Mouse (Mus musculus) E14TG2a.4 (cell line): ENCODE measurements around the gene Gjc2.
A peak's percentile ranks its signal among the peaks of the same experiment; 100 is the strongest.

ENCODE experiments used
- H3K27me3 ChIP-seq: 2 replicates; pipeline ENCODE4 v1.6.1; 2014; ENCODE audit warnings: low read length, control low read depth; ENCODE audit not compliant: insufficient read depth
- H3K36me3 ChIP-seq: 2 replicates; pipeline ENCODE4 v1.6.1; 2014; ENCODE audit warnings: low read length, control low read depth; ENCODE audit not compliant: insufficient read depth
- H3K4me1 ChIP-seq: replicated peaks from 2 replicates; pipeline ENCODE4 v1.6.1; 2014; ENCODE audit warnings: low read depth, low read length, control low read depth
- H3K4me3 ChIP-seq: replicated peaks from 2 replicates; pipeline ENCODE4 v1.5.1; 2014; ENCODE audit warnings: mild to moderate bottlenecking, low read length
- H3K9me3 ChIP-seq: 2 replicates; pipeline ENCODE4 v1.6.1; 2014; ENCODE audit warnings: low read length, control low read depth
- CTCF ChIP-seq: conservative IDR thresholded peaks from 2 replicates; pipeline ENCODE4 v1.5.1; 2014; ENCODE audit warnings: low read length
- NANOG ChIP-seq: IDR thresholded peaks from 2 replicates; pipeline ENCODE4 v1.6.1; 2014; ENCODE audit warnings: borderline replicate concordance, low read length, mixed read lengths
- POU5F1 ChIP-seq: IDR thresholded peaks from 2 replicates; pipeline ENCODE4 v1.6.1; 2014; ENCODE audit warnings: low read length, borderline replicate concordance

Gene Gjc2

DNA sequence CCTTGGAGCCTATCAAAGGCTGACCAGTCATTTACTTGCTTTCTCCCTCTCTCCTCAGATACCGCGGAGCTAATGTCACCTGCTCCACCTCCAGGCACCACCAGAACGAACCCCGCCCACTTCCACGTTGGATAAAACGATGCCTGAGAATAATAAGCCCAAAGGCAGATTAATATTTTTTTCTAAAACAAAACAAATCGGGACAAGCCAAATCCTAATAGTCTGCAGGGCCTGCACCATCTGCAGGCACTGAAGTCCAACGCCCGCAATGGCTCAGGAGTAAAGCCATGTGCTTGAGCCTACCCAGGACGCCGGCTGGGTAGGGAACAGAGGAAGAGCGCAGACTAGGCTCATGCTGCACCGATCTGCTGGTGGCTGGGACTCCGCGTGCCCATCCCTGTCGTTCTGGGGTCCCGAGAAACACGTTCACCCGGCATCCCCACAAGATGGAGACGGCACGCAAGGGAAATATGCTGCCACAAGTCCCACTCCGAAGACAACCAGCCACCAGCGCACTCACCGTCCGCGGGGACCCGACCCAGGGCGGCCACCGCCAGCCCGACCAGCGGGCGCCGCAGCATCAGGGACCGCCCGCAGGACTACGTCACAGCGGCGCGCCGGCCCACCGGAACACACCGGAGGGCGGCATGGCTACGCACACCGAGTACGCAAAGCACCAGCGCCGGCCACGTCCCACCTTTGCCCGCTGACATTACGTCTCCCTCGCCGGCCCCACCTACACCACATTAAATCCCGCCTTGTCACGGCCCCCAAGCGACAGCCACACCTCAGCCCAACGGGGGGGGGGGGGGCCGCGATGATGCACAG, 8.4 kb upstream of the Gjc2 start:
- H3K9me3 ChIP-seq, result no peaks in the 10 kb centered on the region
- H3K27me3 ChIP-seq, result peaks cover 9% of the 10 kb centered on the region
- peaks cover 51% of the 10 kb centered on the region for H3K4me1 ChIP-seq
- no peak for TF ChIP-seq NANOG
- no peak for TF ChIP-seq POU5F1
- TF ChIP-seq CTCF, result no peak
- H3K36me3 ChIP-seq, result peaks cover 30% of the 10 kb centered on the region
- peak overlapping the region; percentile 90 for H3K4me3 ChIP-seq

DNA sequence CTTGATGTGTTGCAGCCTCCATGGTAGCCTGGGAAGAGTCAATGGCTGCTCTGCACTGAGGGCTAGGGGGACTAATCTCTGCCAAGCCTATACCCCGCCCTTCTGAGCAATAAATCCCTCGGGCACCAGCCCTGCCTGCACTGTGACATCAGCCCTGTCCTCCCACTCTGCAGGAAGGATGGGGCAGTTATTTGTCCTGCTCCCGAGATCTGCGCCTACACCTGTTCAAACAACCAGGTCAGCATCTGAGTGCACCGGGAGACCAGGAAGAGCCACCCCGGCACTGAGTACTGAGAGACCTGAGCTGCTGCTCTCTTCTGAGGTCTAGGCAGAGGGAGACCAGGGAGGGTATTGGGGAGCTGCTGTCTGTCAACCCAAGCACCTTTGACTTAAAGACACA, 4.7 kb upstream of the Gjc2 start:
- H3K4me3 ChIP-seq, result no peak overlapping the region
- peaks cover 65% of the 10 kb centered on the region for H3K4me1 ChIP-seq
- H3K36me3 ChIP-seq, result peaks cover 67% of the 10 kb centered on the region
- H3K27me3 ChIP-seq, result no peaks in the 10 kb centered on the region
- TF ChIP-seq NANOG, result no peak
- H3K9me3 ChIP-seq, result no peaks in the 10 kb centered on the region

DNA sequence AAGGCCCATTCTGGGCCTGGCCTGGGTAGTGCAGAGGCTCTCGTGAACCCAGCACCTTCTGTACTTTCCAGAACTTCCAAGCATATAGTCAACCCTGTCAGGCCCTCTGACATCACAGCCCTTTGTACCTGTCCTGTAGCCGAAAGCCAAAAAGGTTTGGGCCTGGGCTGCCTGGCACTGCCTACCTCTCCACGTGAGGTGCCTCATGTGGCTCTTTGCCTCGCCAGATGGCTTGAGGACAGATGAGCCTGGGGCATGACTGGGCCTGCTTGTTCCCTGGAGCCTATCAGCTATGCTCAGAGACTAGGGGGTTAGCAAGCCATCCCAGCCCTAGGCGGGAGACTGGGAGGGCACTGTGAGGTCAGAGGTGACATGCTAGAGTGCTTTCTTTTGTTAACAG, 2.5 kb upstream of the Gjc2 start:
- Histone ChIP-seq H3K4me3 (no peak overlapping the region), H3K27me3 (no peaks in the 10 kb centered on the region), H3K9me3 (no peaks in the 10 kb centered on the region), H3K36me3 (peaks cover 79% of the 10 kb centered on the region), H3K4me1 (peaks cover 56% of the 10 kb centered on the region)
- TF ChIP-seq NANOG, result no peak
- TF ChIP-seq CTCF, result no peak
- TF ChIP-seq POU5F1, result no peak

GRCm38 (mm10) chr11:59183821-59184220, 808 bp upstream of the Gjc2 start:
- peaks cover 71% of the 10 kb centered on the region for H3K36me3 ChIP-seq
- no peaks in the 10 kb centered on the region for H3K9me3 ChIP-seq
- TF ChIP-seq NANOG, result no peak
- peak; percentile 34 for TF ChIP-seq CTCF
- peaks cover 9% of the 10 kb centered on the region for H3K27me3 ChIP-seq
- H3K4me3 ChIP-seq, result no peak overlapping the region
- H3K4me1 ChIP-seq, result peaks cover 42% of the 10 kb centered on the region

- peaks cover 66% of the 10 kb centered on the region for H3K27me3 ChIP-seq
- no peaks in the 10 kb centered on the region for H3K9me3 ChIP-seq
- peaks cover 5% of the 10 kb centered on the region; the same call in 1 of the 2 replicates for H3K36me3 ChIP-seq
- peaks cover 9% of the 10 kb centered on the region for H3K4me1 ChIP-seq
- H3K4me3 ChIP-seq, result peak overlapping the region; percentile 73
- TF ChIP-seq CTCF, result no peak
- no peak for TF ChIP-seq POU5F1
- no peak for TF ChIP-seq NANOG
Measured at GRCm38 (mm10) chr11:59176921-59177320, 6.1 kb downstream of the Gjc2 start.

DNA sequence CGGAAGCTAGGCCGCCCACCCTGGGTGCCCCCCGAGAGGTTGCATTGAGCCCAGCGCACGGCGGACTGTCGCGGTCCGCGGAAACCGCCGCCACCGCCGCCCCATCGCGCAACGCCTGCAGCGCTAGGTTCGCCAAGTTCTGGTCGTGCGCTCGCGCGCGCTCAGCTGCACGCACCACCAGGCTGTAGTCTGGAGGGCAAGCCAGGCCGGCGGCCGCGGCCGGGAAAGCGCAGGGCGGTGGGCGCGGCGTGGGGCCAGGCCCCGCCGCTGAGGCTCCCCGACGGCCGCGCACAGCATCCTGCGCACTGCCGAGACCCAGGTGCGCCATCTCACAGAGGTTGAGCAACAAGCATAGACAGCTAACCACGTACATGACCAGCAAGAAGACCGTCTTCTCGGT, 6.5 kb downstream of the Gjc2 start:
- peaks cover 9% of the 10 kb centered on the region for H3K4me1 ChIP-seq
- H3K27me3 ChIP-seq, result peaks cover 67% of the 10 kb centered on the region
- TF ChIP-seq CTCF (no peak), POU5F1 (no peak), NANOG (no peak)
- peaks cover under 1% of the 10 kb centered on the region; the same call in 1 of the 2 replicates for H3K36me3 ChIP-seq
- peak overlapping the region; percentile 73 for H3K4me3 ChIP-seq
- H3K9me3 ChIP-seq, result no peaks in the 10 kb centered on the region

DNA sequence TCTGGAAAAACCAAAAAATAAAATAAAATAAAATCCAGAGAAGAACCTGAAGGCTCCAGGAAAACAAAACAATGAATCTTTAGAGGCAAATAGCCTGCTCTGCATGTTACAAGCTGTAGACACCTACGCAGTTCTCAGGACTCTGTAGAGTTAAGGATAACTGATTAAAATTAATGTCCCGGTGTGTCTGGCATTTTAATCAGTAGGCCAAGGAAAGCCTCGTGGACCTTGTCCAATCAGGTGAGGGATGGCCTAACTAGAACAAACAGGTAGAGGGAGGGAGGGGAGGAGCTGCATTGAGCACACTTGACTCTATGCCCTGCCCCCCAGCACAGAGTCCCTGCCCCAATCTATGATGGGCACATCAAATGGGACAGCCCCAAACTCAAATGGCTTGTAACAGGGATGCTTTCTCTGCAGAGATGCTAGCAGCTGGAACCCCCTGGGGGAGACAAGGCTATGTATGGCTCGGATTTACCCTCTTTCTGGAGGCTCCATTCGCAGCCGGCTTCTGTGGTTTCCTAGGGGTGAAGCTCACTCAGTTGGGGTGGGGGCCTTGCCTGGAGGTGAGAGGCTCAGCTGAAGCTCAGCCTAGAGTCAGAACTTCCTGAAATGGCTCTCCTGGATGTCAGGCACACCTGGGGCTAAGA, 8.7 kb downstream of the Gjc2 start:
- Histone ChIP-seq H3K36me3 (no peaks in the 10 kb centered on the region), H3K4me3 (no peak overlapping the region), H3K4me1 (peaks cover 9% of the 10 kb centered on the region), H3K9me3 (no peaks in the 10 kb centered on the region), H3K27me3 (peaks cover 62% of the 10 kb centered on the region)
- no peak for TF ChIP-seq CTCF
- TF ChIP-seq POU5F1, result no peak
- no peak for TF ChIP-seq NANOG

DNA sequence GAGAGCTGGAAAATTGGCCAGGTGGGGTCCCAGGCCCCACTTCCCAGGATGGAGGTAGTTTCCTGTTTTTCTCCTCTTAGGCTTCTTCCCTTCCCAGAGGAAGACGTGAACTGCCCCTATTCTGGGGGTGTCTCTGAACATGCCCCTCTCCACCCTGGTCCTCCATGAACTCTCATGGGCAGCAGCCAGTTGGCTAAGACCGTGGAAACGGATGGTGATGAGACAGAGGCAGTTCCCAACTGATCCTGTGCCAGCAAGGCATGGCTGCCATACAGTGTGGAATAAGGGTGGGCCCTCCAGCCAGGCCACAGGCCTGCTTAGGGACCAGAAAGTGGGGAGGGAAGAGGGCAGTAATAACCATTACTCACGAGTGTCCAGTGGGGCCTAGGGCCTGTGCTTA, 12.5 kb downstream of the Gjc2 start:
- TF ChIP-seq POU5F1 (no peak), CTCF (no peak), NANOG (no peak)

GRCm38 (mm10) chr11:59169807-59170206, 13.2 kb downstream of the Gjc2 start:
- H3K36me3 ChIP-seq, result no peaks in the 10 kb centered on the region
- H3K9me3 ChIP-seq, result no peaks in the 10 kb centered on the region
- TF ChIP-seq POU5F1 (no peak), CTCF (no peak), NANOG (no peak)
- peaks cover 18% of the 10 kb centered on the region for H3K27me3 ChIP-seq
- no peak overlapping the region for H3K4me3 ChIP-seq
- peaks cover 10% of the 10 kb centered on the region for H3K4me1 ChIP-seq

More for the DNA sequence above, 12.5 kb downstream of the Gjc2 start:
- Histone ChIP-seq H3K36me3 (no peaks in the 10 kb centered on the region), H3K4me1 (peaks cover 10% of the 10 kb centered on the region), H3K4me3 (no peak overlapping the region), H3K9me3 (no peaks in the 10 kb centered on the region), H3K27me3 (peaks cover 25% of the 10 kb centered on the region)
